Mouse (Mus musculus) monocyte, adult 5-6 weeks (primary cell): ENCODE measurements around the gene Vmn1r54. TPM values are rescaled to one million over a fixed set of nuclear protein-coding genes. Genes with fewer than 3 reads are reported as not detected.

Source experiments
- total RNA-seq: library from RNA; stranded (forward); fragments of 200-1000, 200-491, 200-594 nt; gene quantifications from 3 replicates; pipeline ENCODE4 v1.2.3, GENCODE M21; 2017

Vmn1r54 gene
- total RNA-seq, 1 experiment from 2014 or later, result not detected

Other genes starting within 250 kb of the Vmn1r54 start
- 0.10 TPM in 1 of 3 replicates, not detected in the others for gene Vmn1r47, start 230.2 kb upstream of the Vmn1r54 start, total RNA-seq
- not detected in 3 replicates for gene Vmn1r48, start 209.5 kb upstream of the Vmn1r54 start, total RNA-seq
- gene Vmn1r49, start 167.8 kb upstream of the Vmn1r54 start, total RNA-seq, result not detected in 3 replicates
- not detected in 3 replicates for gene Vmn1r50, start 144.9 kb upstream of the Vmn1r54 start, total RNA-seq
- gene Vmn1r51, start 123.7 kb upstream of the Vmn1r54 start, total RNA-seq, result not detected in 3 replicates
- not detected in 3 replicates for gene Vmn1r52, start 71.5 kb upstream of the Vmn1r54 start, total RNA-seq
- not detected in 3 replicates for gene V1ra8, start 43.5 kb upstream of the Vmn1r54 start, total RNA-seq
- gene Vmn1r53, start 21.9 kb upstream of the Vmn1r54 start, total RNA-seq, result not detected in 3 replicates
- not detected in 3 replicates for gene BC048671, start 54.9 kb downstream of the Vmn1r54 start, total RNA-seq
- 4.2 to 5.0 TPM in 2 of 3 replicates, not detected in the other for gene Chst13, start 78.9 kb downstream of the Vmn1r54 start, total RNA-seq
- gene Uroc1, start 87.0 kb downstream of the Vmn1r54 start, total RNA-seq, result not detected in 3 replicates
- gene Zxdc, start 123.2 kb downstream of the Vmn1r54 start, total RNA-seq, result 7.6 to 13.6 TPM (median 9.1 TPM) in 3 replicates
- not detected in 3 replicates for gene Cfap100, start 182.5 kb downstream of the Vmn1r54 start, total RNA-seq
- not detected in 3 replicates for gene Klf15, start 216.3 kb downstream of the Vmn1r54 start, total RNA-seq
- 0.68 to 2.9 TPM in 2 of 3 replicates, not detected in the other for gene Aldh1l1, start 240.1 kb downstream of the Vmn1r54 start, total RNA-seq